Mouse (Mus musculus): ENCODE measurements at regions not wholly inside any gene's neighbourhood (a gene's known extent, or its start where the extent isn't known, plus 50 kb on each side); places are given as distances from the start of the nearest gene placed in this dataset.

GRCm38 (mm10) chr7:123642596-123642995, 142.3 kb upstream of the Zkscan2 start:
- no peak for DNase-seq (ENCODE audit: low spot score)

- DNase-seq (ENCODE audit: low spot score): no peak
These were observed 143.2 kb upstream of the Zkscan2 start for GRCm38 (mm10) chr7:123643426-123643825.

- no peak for DNase-seq (ENCODE audit: low spot score)
These were observed 145.3 kb upstream of the Zkscan2 start for GRCm38 (mm10) chr7:123645521-123645920.

- DNase-seq (ENCODE audit: low spot score): no peak
These were observed 165.2 kb upstream of the Zkscan2 start for GRCm38 (mm10) chr7:123665459-123665858.

GRCm38 (mm10) chr7:123684762-123685161, 184.5 kb upstream of the Zkscan2 start:
- no peak for DNase-seq (ENCODE audit: low spot score)

GRCm38 (mm10) chr7:123686547-123686946, 186.3 kb upstream of the Zkscan2 start:
- DNase-seq (ENCODE audit: low spot score): no peak

- DNase-seq (ENCODE audit: low spot score): no peak
These were observed 230.8 kb upstream of the Zkscan2 start for GRCm38 (mm10) chr7:123731016-123731415.

- no peak for DNase-seq (ENCODE audit: low spot score)
These were observed 232.8 kb upstream of the Zkscan2 start for GRCm38 (mm10) chr7:123733061-123733460.

- DNase-seq (ENCODE audit: low spot score): no peak
These were observed 234.7 kb upstream of the Hs3st4 start for GRCm38 (mm10) chr7:123747986-123748385.

- DNase-seq (ENCODE audit: low spot score): no peak
These were observed 229.4 kb upstream of the Hs3st4 start for GRCm38 (mm10) chr7:123753252-123753651.

- no peak for DNase-seq (ENCODE audit: low spot score)
These were observed 187.6 kb upstream of the Hs3st4 start for GRCm38 (mm10) chr7:123795036-123795435.

GRCm38 (mm10) chr7:123796096-123796495, 186.6 kb upstream of the Hs3st4 start:
- no peak for DNase-seq (ENCODE audit: low spot score)

- DNase-seq (ENCODE audit: low spot score): no peak
These were observed 177.0 kb upstream of the Hs3st4 start for GRCm38 (mm10) chr7:123805650-123806049.

- no peak for DNase-seq (ENCODE audit: low spot score)
These were observed 158.7 kb upstream of the Hs3st4 start for GRCm38 (mm10) chr7:123823976-123824375.

- no peak for DNase-seq (ENCODE audit: low spot score)
These were observed 156.3 kb upstream of the Hs3st4 start for GRCm38 (mm10) chr7:123826406-123826805.

- no peak for DNase-seq (ENCODE audit: low spot score)
These were observed 140.1 kb upstream of the Hs3st4 start for GRCm38 (mm10) chr7:123842552-123842951.

- DNase-seq (ENCODE audit: low spot score): no peak
These were observed 135.6 kb upstream of the Hs3st4 start for GRCm38 (mm10) chr7:123847081-123847480.

GRCm38 (mm10) chr7:123848644-123849043, 134.0 kb upstream of the Hs3st4 start:
- no peak for DNase-seq (ENCODE audit: low spot score)

- DNase-seq (ENCODE audit: low spot score): no peak
These were observed 133.4 kb upstream of the Hs3st4 start for GRCm38 (mm10) chr7:123849220-123849619.

GRCm38 (mm10) chr7:123850272-123851197, 132.1 kb upstream of the Hs3st4 start:
- DNase-seq (ENCODE audit: low spot score): peak; percentile 37

GRCm38 (mm10) chr7:123857539-123857938, 125.1 kb upstream of the Hs3st4 start:
- no peak for DNase-seq (ENCODE audit: low spot score)

GRCm38 (mm10) chr7:123861706-123862105, 121.0 kb upstream of the Hs3st4 start:
- no peak for DNase-seq (ENCODE audit: low spot score)

GRCm38 (mm10) chr7:123896759-123897444, 85.8 kb upstream of the Hs3st4 start:
- no peak for DNase-seq (ENCODE audit: low spot score)
